Mouse (Mus musculus) myocyte (in vitro differentiated cells): ENCODE data around the gene Rps27.

ENCODE experiments used
- CEBPB ChIP-seq: IDR thresholded peaks from 2 replicates; pipeline ENCODE4 v1.6.1; 2011; ENCODE audit warnings: mild to moderate bottlenecking, moderate library complexity; ENCODE audit not compliant: poor library complexity, insufficient read depth, severe bottlenecking
- E2F4 ChIP-seq: IDR thresholded peaks from one replicate; pipeline ENCODE4 v1.6.1; 2011; ENCODE audit warnings: mild to moderate bottlenecking, control low read depth, moderate library complexity; ENCODE audit not compliant: insufficient read depth
- MAX ChIP-seq: IDR thresholded peaks from one replicate; pipeline ENCODE4 v1.6.1; 2011; ENCODE audit warnings: low read depth, mild to moderate bottlenecking, control low read depth
- MYOD1 ChIP-seq, 3 experiments: IDR thresholded peaks; one replicate each; pipeline ENCODE4 v1.6.1; 2011; ENCODE audit warnings: control low read depth in 2 of 3, low read depth in 2 of 3, mild to moderate bottlenecking in 2 of 3, moderate library complexity in 1 of 3; ENCODE audit not compliant: insufficient read length in 2 of 3, control insufficient read depth in 1 of 3
- MYOG ChIP-seq, 3 experiments: IDR thresholded peaks; one replicate each; pipeline ENCODE4 v1.6.1; 2011; ENCODE audit warnings: control low read depth in 2 of 3, low read depth in 2 of 3, mild to moderate bottlenecking in 2 of 3; ENCODE audit not compliant: insufficient read length in 2 of 3, control insufficient read depth in 1 of 3, insufficient read depth in 1 of 3
- POLR2A ChIP-seq: IDR thresholded peaks from one replicate; pipeline ENCODE4 v1.6.1; 2011; ENCODE audit warnings: low read depth, mild to moderate bottlenecking, control low read depth, moderate library complexity; ENCODE audit not compliant: insufficient read length
- POLR2AphosphoS2 ChIP-seq: IDR thresholded peaks from one replicate; pipeline ENCODE4 v1.6.1; 2011; ENCODE audit warnings: low read depth, control low read depth; ENCODE audit not compliant: insufficient read length
- TCF12 ChIP-seq: IDR thresholded peaks from one replicate; pipeline ENCODE4 v1.6.1; 2011; ENCODE audit warnings: mild to moderate bottlenecking, control low read depth; ENCODE audit not compliant: poor library complexity, insufficient read depth, severe bottlenecking
- USF1 ChIP-seq: IDR thresholded peaks from one replicate; pipeline ENCODE4 v1.6.1; 2011; ENCODE audit warnings: low read depth, mild to moderate bottlenecking, control low read depth, moderate library complexity

- TF ChIP-seq MYOD1 (IDR thresholded peaks at IDR 0.05; ENCODE audit: control insufficient read depth in 1 of 3, insufficient read length in 2 of 3, low read depth in 2 of 3) = no peak
- TF ChIP-seq POLR2A = no peak
- TF ChIP-seq TCF12 = no peak
- TF ChIP-seq E2F4 = no peak
- TF ChIP-seq MAX = no peak
- TF ChIP-seq USF1 = no peak
- TF ChIP-seq POLR2AphosphoS2 = no peak
- TF ChIP-seq CEBPB = no peak
- TF ChIP-seq MYOG (IDR thresholded peaks at IDR 0.05; ENCODE audit: control insufficient read depth in 1 of 3, insufficient read depth in 1 of 3, insufficient read length in 2 of 3, low read depth in 2 of 3) = no peak
These were observed 17.6 kb upstream of the Rps27 start for GRCm38 (mm10) chr3:90231075-90231474.
